Mouse (Mus musculus): Measurements from ENCODE around the gene Scn4a. TPM values are rescaled to one million over a fixed set of nuclear protein-coding genes. Genes with fewer than 3 reads are reported as not detected.
A peak's percentile ranks its signal among the peaks of the same experiment; 100 is the strongest.

Gene Scn4a
- total and polyA plus RNA-seq, 2 experiments from 2014 or later: under 0.01 to 0.04 TPM

- no peaks in the 10 kb centered on the region for H3K9me3 ChIP-seq (ENCODE audit: low read length)
- no peak for ATAC-seq
- TF ChIP-seq CTCF (IDR thresholded peaks at IDR 0.05; ENCODE audit: low read depth): no peak
- H3K4me2 ChIP-seq (ENCODE audit: low read depth, low read length): no peak overlapping the region
- H3K9ac ChIP-seq (replicated peaks; ENCODE audit: low read length): no peak overlapping the region
- no peaks in the 10 kb centered on the region for H3K27me3 ChIP-seq (ENCODE audit: insufficient read depth, low read length)
- 92% methylated on average over 5 of the region's 5 CpGs for WGBS
- no peaks in the 10 kb centered on the region for H3K4me1 ChIP-seq (ENCODE audit: insufficient read depth, low read length)
- H3K27ac ChIP-seq: no peak overlapping the region
- H3K4me3 ChIP-seq (ENCODE audit: low read length): no peak overlapping the region
- DNase-seq (ENCODE audit: low spot score): no peak
- no peaks in the 10 kb centered on the region for H3K36me3 ChIP-seq (ENCODE audit: insufficient read depth, low read length)
These were observed 62.7 kb downstream of the Scn4a start for GRCm38 (mm10) chr11:106290376-106290775.

- Histone ChIP-seq H3K36me3 (ENCODE audit: insufficient read depth, low read length) (no peaks in the 10 kb centered on the region), H3K27me3 (ENCODE audit: insufficient read depth, low read length) (no peaks in the 10 kb centered on the region), H3K4me1 (ENCODE audit: insufficient read depth, low read length) (no peaks in the 10 kb centered on the region), H3K27ac (no peak overlapping the region), H3K4me2 (ENCODE audit: low read depth, low read length) (no peak overlapping the region), H3K9ac (replicated peaks; ENCODE audit: low read length) (no peak overlapping the region), H3K9me3 (ENCODE audit: low read length) (no peaks in the 10 kb centered on the region), H3K4me3 (ENCODE audit: low read length) (no peak overlapping the region)
- TF ChIP-seq CTCF (IDR thresholded peaks at IDR 0.05; ENCODE audit: low read depth): peak; percentile 62
- DNase-seq (ENCODE audit: low spot score): peak; percentile 84
- 44% methylated on average over 8 of the region's 8 CpGs for WGBS
- ATAC-seq: peak; percentile 45; the same call in 1 of the 2 replicates
These were observed 63.7 kb downstream of the Scn4a start for GRCm38 (mm10) chr11:106289369-106289768.

- H3K27me3 ChIP-seq (ENCODE audit: insufficient read depth, low read length): no peaks in the 10 kb centered on the region
- TF ChIP-seq CTCF (IDR thresholded peaks at IDR 0.05; ENCODE audit: low read depth): no peak
- H3K9me3 ChIP-seq (ENCODE audit: low read length): no peaks in the 10 kb centered on the region
- H3K27ac ChIP-seq: no peak overlapping the region; the same call in 1 of the 2 replicates
- ATAC-seq (no peak), DNase-seq (ENCODE audit: low spot score) (no peak)
- no peaks in the 10 kb centered on the region for H3K36me3 ChIP-seq (ENCODE audit: insufficient read depth, low read length)
- H3K4me2 ChIP-seq (ENCODE audit: low read depth, low read length): no peak overlapping the region
- H3K4me3 ChIP-seq (ENCODE audit: low read length): no peak overlapping the region
- 57% methylated on average over 11 of the region's 11 CpGs for WGBS
- H3K4me1 ChIP-seq (ENCODE audit: insufficient read depth, low read length): no peaks in the 10 kb centered on the region
- H3K9ac ChIP-seq (replicated peaks; ENCODE audit: low read length): no peak overlapping the region
These were observed 66.1 kb downstream of the Scn4a start for GRCm38 (mm10) chr11:106286987-106287386.

GRCm38 (mm10) chr11:106286206-106286605 is 66.9 kb downstream of the Scn4a start:
- no peak for TF ChIP-seq CTCF (IDR thresholded peaks at IDR 0.05; ENCODE audit: low read depth)
- DNase-seq (ENCODE audit: low spot score): no peak
- H3K4me1 ChIP-seq (ENCODE audit: insufficient read depth, low read length): no peaks in the 10 kb centered on the region
- no peak for ATAC-seq
- H3K27me3 ChIP-seq (ENCODE audit: insufficient read depth, low read length): no peaks in the 10 kb centered on the region
- H3K27ac ChIP-seq: no peak overlapping the region
- no peaks in the 10 kb centered on the region for H3K9me3 ChIP-seq (ENCODE audit: low read length)
- WGBS: 78% methylated on average over 7 of the region's 7 CpGs
- H3K9ac ChIP-seq (replicated peaks; ENCODE audit: low read length): no peak overlapping the region
- no peak overlapping the region for H3K4me2 ChIP-seq (ENCODE audit: low read depth, low read length)
- H3K36me3 ChIP-seq (ENCODE audit: insufficient read depth, low read length): no peaks in the 10 kb centered on the region
- H3K4me3 ChIP-seq (ENCODE audit: low read length): no peak overlapping the region

GRCm38 (mm10) chr11:106284126-106284525 is 69.0 kb downstream of the Scn4a start:
- Histone ChIP-seq H3K36me3 (ENCODE audit: insufficient read depth, low read length) (no peaks in the 10 kb centered on the region), H3K27ac (no peak overlapping the region), H3K4me2 (ENCODE audit: low read depth, low read length) (no peak overlapping the region), H3K9ac (replicated peaks; ENCODE audit: low read length) (no peak overlapping the region), H3K27me3 (ENCODE audit: insufficient read depth, low read length) (no peaks in the 10 kb centered on the region), H3K9me3 (ENCODE audit: low read length) (no peaks in the 10 kb centered on the region), H3K4me3 (ENCODE audit: low read length) (no peak overlapping the region), H3K4me1 (ENCODE audit: insufficient read depth, low read length) (no peaks in the 10 kb centered on the region)
- TF ChIP-seq CTCF (IDR thresholded peaks at IDR 0.05; ENCODE audit: low read depth): no peak
- 37% methylated on average over 8 of the region's 8 CpGs for WGBS
- no peak for ATAC-seq
- DNase-seq (ENCODE audit: low spot score): no peak

- Histone ChIP-seq H3K9ac (replicated peaks; ENCODE audit: low read length) (no peak overlapping the region), H3K27ac (no peak overlapping the region), H3K36me3 (ENCODE audit: insufficient read depth, low read length) (no peaks in the 10 kb centered on the region), H3K4me1 (ENCODE audit: insufficient read depth, low read length) (no peaks in the 10 kb centered on the region), H3K4me2 (ENCODE audit: low read depth, low read length) (no peak overlapping the region), H3K9me3 (ENCODE audit: low read length) (no peaks in the 10 kb centered on the region), H3K4me3 (ENCODE audit: low read length) (no peak overlapping the region), H3K27me3 (ENCODE audit: insufficient read depth, low read length) (no peaks in the 10 kb centered on the region)
- ATAC-seq: no peak
- DNase-seq (ENCODE audit: low spot score): no peak
- 75% methylated on average over 4 of the region's 4 CpGs for WGBS
- TF ChIP-seq CTCF (IDR thresholded peaks at IDR 0.05; ENCODE audit: low read depth): no peak
These were observed 69.7 kb downstream of the Scn4a start for GRCm38 (mm10) chr11:106283371-106283770.

- no peak for TF ChIP-seq CTCF (IDR thresholded peaks at IDR 0.05; ENCODE audit: low read depth)
- ATAC-seq (no peak), DNase-seq (ENCODE audit: low spot score) (no peak)
- Histone ChIP-seq H3K4me2 (ENCODE audit: low read depth, low read length) (no peak overlapping the region), H3K4me1 (ENCODE audit: insufficient read depth, low read length) (no peaks in the 10 kb centered on the region), H3K27me3 (ENCODE audit: insufficient read depth, low read length) (no peaks in the 10 kb centered on the region), H3K4me3 (ENCODE audit: low read length) (no peak overlapping the region), H3K27ac (no peak overlapping the region), H3K36me3 (ENCODE audit: insufficient read depth, low read length) (no peaks in the 10 kb centered on the region), H3K9ac (replicated peaks; ENCODE audit: low read length) (no peak overlapping the region), H3K9me3 (ENCODE audit: low read length) (no peaks in the 10 kb centered on the region)
- WGBS: 89% methylated on average over 6 of the region's 6 CpGs
These were observed 70.6 kb downstream of the Scn4a start for GRCm38 (mm10) chr11:106282452-106282851.

Measured in hindbrain, postnatal 0 days (tissue).